Mouse (Mus musculus) liver, adult 2 months (tissue): Measurements from ENCODE around the gene Tex48. TPM values are rescaled to one million over a fixed set of nuclear protein-coding genes. Genes with fewer than 3 reads are reported as not detected.

ENCODE experiments used
- DNase-seq: peaks from one replicate; pipeline ENCODE4 v3.0.0-alpha.2; 2011; ENCODE audit warnings: low read depth, low spot score; ENCODE audit errors: extremely low read depth
- H3K27ac ChIP-seq: fragments of 200-500 bp; replicated peaks from 2 replicates; pipeline ENCODE4 v1.5.1; 2012; ENCODE audit warnings: low read depth, mild to moderate bottlenecking, control low read depth, inconsistent platforms, low read length; ENCODE audit not compliant: insufficient read depth
- H3K27me3 ChIP-seq: fragments of 200-500 bp; 2 replicates; pipeline ENCODE4 v1.6.1; 2012; ENCODE audit warnings: mild to moderate bottlenecking, moderate library complexity, low read length, inconsistent platforms; ENCODE audit not compliant: control insufficient read depth, insufficient read depth
- H3K36me3 ChIP-seq: fragments of 200-500 bp; 2 replicates; pipeline ENCODE4 v1.6.1; 2012; ENCODE audit warnings: low read length, inconsistent platforms; ENCODE audit not compliant: control insufficient read depth, insufficient read depth
- H3K4me1 ChIP-seq: fragments of 200-500 bp; 2 replicates; pipeline ENCODE4 v1.6.1; 2011; ENCODE audit warnings: low read length; ENCODE audit not compliant: control insufficient read depth, insufficient read depth
- H3K4me3 ChIP-seq: fragments of 200-500 bp; 2 replicates; pipeline ENCODE4 v1.5.1; 2011; ENCODE audit warnings: low read depth, mild to moderate bottlenecking, control low read depth, low read length, moderate library complexity; ENCODE audit not compliant: insufficient read depth
- H3K79me2 ChIP-seq: fragments of 200-500 bp; 2 replicates; pipeline ENCODE4 v1.6.1; 2012; ENCODE audit warnings: inconsistent platforms, mild to moderate bottlenecking, low read length, moderate library complexity; ENCODE audit not compliant: control insufficient read depth, insufficient read depth
- H3K9ac ChIP-seq: fragments of 200-500 bp; 2 replicates; pipeline ENCODE4 v1.6.1; 2012; ENCODE audit warnings: low read depth, mild to moderate bottlenecking, control low read depth, inconsistent platforms, low read length
- CTCF ChIP-seq: fragments of 200-500 bp; IDR thresholded peaks from 2 replicates; pipeline ENCODE4 v1.5.1; 2011; ENCODE audit warnings: low read depth, low read length, control low read depth
- POLR2A ChIP-seq: fragments of 200-500 bp; IDR thresholded peaks from 2 replicates; pipeline ENCODE4 v1.6.1; 2011; ENCODE audit warnings: low read length, control low read depth; ENCODE audit not compliant: insufficient read depth; ENCODE audit errors: extremely low read depth
- WGBS: fragments of 180-500 bp; shearing (Covaris S2); methylation state at CpG from one replicate; pipeline ENCODE4 v1.1.7; 2018; 5-methylcytosine and 5-hydroxymethylcytosine counted together
- polyA plus RNA-seq: library from polyadenylated mRNA; depleted of rRNA; stranded (reverse); fragments of >200 nt; gene quantifications from 2 replicates; pipeline ENCODE4 v1.2.3, GENCODE M21; 2012
- total RNA-seq: library from RNA; depleted of rRNA; stranded (reverse); fragments of >200 nt; gene quantifications from 2 replicates; pipeline ENCODE4 v1.2.3, GENCODE M21; 2014

The Tex48 gene
- total and polyA plus RNA-seq, 2 experiments = not detected

DNA sequence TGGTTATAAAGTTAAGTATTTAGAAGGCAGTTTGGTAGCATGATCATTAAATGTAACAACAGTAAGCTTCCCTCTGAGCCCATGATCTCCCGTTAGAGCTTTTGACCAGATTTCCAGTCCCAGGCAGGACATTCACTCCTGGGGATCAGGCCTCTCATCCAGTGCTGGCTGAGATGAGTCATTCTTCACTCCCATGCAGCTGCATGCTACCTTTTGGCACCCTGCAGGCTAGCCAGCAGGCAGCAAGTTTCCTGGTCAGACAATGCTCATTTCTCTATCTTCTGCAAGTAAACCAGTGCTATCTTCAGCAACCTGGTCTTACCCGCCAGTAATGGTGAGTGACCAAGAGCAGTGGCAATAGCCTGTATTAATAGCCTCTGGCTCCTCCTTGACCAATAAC is 11.0 kb upstream of the Tex48 start:
- TF ChIP-seq POLR2A (no peak), CTCF (no peak)
- no peaks in the 10 kb centered on the region for H3K36me3 ChIP-seq
- H3K9ac ChIP-seq = no peak overlapping the region
- WGBS = 94% methylated on average over 2 of the region's 2 CpGs
- DNase-seq = no peak
- no peaks in the 10 kb centered on the region for H3K27me3 ChIP-seq
- no peak overlapping the region for H3K4me3 ChIP-seq
- H3K27ac ChIP-seq = no peak overlapping the region
- H3K79me2 ChIP-seq = no peaks in the 10 kb centered on the region
- no peaks in the 10 kb centered on the region for H3K4me1 ChIP-seq

DNA sequence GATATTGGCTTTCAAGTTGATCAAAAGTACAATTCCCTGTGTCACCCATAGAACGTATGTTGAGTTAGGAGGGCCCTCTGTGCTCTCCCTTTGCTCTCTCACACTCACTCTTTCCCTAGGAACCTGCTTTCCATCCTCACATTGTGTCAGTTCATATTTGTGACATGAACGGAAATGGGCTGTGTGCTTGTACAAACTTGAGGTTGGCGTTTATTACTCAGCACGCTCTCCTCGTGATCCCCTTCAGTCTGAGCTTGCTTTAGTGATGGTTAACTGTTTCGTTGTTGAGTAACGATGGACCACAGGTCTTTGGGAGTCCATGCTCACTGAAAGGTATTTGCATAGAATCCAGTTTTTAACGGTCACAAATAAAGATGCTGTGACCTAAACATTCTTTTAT is 4.9 kb upstream of the Tex48 start:
- WGBS = 75% methylated on average over 8 of the region's 8 CpGs
- Histone ChIP-seq H3K79me2 (no peaks in the 10 kb centered on the region), H3K4me3 (no peak overlapping the region)

DNA sequence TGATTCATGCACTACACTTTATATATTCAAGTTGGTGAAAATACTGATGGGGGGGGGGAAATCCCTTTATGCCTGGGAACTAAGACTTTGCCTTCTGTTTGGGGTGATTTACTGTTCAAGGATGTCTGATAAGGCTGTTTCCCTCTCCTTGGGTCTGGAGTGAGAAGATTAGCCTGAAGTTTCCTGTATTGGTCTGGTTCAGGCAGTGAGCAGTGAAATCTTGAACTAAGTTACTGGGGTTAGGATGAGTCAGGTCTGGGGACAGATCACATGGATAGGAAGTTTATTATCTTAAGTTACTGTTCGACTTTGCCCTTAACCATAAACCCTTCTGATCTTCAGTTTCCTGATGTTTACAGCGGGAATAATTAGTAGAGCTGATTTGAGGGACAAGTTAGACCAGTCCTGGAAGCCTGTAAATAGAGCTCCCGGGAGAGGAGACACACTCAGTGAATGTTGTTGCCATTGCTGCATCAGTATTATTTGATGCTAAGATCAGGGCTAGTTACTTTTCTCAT is 3.4 kb upstream of the Tex48 start:
- H3K4me1 ChIP-seq = no peaks in the 10 kb centered on the region
- H3K27ac ChIP-seq = no peak overlapping the region
- H3K36me3 ChIP-seq = no peaks in the 10 kb centered on the region
- H3K9ac ChIP-seq = no peak overlapping the region
- no peak overlapping the region for H3K4me3 ChIP-seq
- TF ChIP-seq POLR2A (no peak), CTCF (no peak)
- no peak for DNase-seq
- 48% methylated on average over 3 of the region's 3 CpGs for WGBS
- H3K79me2 ChIP-seq = no peaks in the 10 kb centered on the region
- no peaks in the 10 kb centered on the region for H3K27me3 ChIP-seq

More for the DNA sequence above, 4.9 kb upstream of the Tex48 start:
- no peaks in the 10 kb centered on the region for H3K36me3 ChIP-seq
- no peaks in the 10 kb centered on the region for H3K4me1 ChIP-seq
- TF ChIP-seq CTCF (no peak), POLR2A (no peak)
- no peak overlapping the region for H3K27ac ChIP-seq
- H3K27me3 ChIP-seq = no peaks in the 10 kb centered on the region
- no peak for DNase-seq
- no peak overlapping the region for H3K9ac ChIP-seq

DNA sequence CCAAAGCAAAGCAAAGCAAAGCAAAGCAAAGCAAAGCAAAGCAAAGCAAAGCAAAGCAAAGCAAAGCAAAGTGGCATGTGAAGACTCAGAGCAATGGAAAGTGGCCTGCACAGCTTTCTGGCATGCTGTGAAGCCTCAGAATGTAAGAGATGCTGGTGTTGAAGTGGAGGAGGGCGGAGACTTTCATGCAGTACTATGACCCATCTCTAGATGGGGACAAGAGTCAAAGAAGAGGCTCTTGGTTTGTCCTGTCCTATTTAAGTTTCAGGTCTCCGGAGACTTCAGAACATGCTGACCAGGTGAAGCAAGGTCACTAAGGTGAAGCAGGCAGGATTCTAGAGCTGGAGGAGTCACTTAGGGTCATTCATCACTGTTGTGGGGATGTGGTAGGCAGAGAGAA is 367 bp downstream of the Tex48 start:
- Histone ChIP-seq H3K36me3 (no peaks in the 10 kb centered on the region), H3K9ac (no peak overlapping the region), H3K27me3 (no peaks in the 10 kb centered on the region), H3K27ac (no peak overlapping the region), H3K4me3 (no peak overlapping the region), H3K79me2 (no peaks in the 10 kb centered on the region), H3K4me1 (no peaks in the 10 kb centered on the region)
- no peak for DNase-seq
- 71% methylated on average over 2 of the region's 2 CpGs for WGBS
- TF ChIP-seq CTCF (no peak), POLR2A (no peak)

DNA sequence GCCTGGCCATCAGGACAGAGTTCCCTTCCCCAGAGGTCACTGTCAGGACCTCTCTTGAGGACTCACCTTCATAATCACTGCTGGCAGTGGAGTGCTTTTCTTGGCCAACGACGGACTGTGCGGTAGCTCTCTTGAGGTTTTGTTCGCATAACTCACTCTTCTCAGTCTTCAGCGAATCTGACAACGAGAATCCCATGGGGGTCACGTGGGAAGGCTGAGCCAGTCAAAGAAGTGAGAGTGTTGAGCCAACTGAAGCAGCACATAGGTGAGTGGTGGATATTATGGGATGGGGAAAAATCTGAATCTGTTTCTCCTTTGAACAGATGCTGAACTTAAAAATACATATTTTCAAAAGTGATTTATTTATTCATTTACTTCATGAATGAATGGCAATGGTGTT is 13.8 kb downstream of the Tex48 start:
- Histone ChIP-seq H3K79me2 (no peaks in the 10 kb centered on the region), H3K4me3 (no peak overlapping the region), H3K9ac (no peak overlapping the region), H3K36me3 (no peaks in the 10 kb centered on the region), H3K27me3 (no peaks in the 10 kb centered on the region), H3K4me1 (no peaks in the 10 kb centered on the region), H3K27ac (no peak overlapping the region)
- 87% methylated on average over 7 of the region's 7 CpGs for WGBS
- no peak for DNase-seq
- TF ChIP-seq CTCF (no peak), POLR2A (no peak)

DNA sequence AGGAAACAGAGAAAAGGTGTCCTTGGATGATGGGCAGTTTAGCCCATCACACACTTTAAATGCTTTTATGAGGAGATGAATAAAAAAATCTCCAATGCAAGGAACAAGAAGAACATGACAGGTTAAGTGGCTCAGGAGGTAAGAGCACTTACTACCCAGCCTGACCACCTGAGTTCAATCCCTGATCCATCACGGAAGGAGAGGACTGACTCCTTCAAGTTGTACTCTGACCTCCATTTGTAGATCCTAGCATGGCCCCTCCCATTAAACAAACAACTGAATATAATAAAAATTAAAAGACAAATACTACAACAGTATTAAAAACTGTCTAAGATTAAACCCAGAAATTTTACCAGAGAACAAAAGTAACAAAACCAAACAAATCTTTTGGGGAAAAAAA is 16.3 kb downstream of the Tex48 start:
- TF ChIP-seq CTCF (no peak), POLR2A (no peak)
- WGBS = 69% methylated on average over 1 of the region's 1 CpGs
- H3K36me3 ChIP-seq = no peaks in the 10 kb centered on the region
- H3K4me1 ChIP-seq = no peaks in the 10 kb centered on the region
- no peak for DNase-seq
- H3K4me3 ChIP-seq = no peak overlapping the region
- H3K27me3 ChIP-seq = no peaks in the 10 kb centered on the region
- H3K9ac ChIP-seq = no peak overlapping the region
- H3K27ac ChIP-seq = no peak overlapping the region
- H3K79me2 ChIP-seq = no peaks in the 10 kb centered on the region
